Mouse (Mus musculus): ENCODE data around the gene Gm49721. TPM values are rescaled to one million over a fixed set of nuclear protein-coding genes. Genes with fewer than 3 reads are reported as not detected.
"Not testable (repeated sequence)": the region's sequence is repeated elsewhere in the genome, so short reads cannot be mapped to it uniquely, and the experiment has no call there.

Gm49721 gene
- polyA plus RNA-seq, 1 experiment from 2014 or later, result 0.56 TPM

DNA sequence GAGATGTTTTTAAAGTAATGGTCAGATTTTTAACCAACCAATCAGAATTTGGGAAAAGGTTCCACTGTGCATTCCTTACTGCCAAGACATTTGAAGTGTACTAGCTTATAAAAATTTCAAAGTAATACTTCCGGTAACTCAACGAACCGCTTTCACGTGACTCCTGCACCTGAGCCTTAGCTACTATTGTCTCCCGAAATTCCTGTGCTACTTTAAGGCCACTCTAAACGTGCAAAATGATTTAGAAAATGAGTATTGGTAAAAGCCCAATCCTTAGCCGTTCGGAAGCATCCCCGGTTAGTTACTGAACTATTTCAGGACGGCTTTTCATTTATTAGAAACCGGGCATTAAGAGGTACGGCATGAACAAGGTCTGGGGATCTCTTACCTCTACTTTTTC is 18.4 kb upstream of the Gm49721 start:
- WGBS, result 3% methylated on average over 12 of the region's 12 CpGs
- peak overlapping the region; percentile 41 for H3K4me3 ChIP-seq (replicated peaks; ENCODE audit: low read length)
- DNase-seq (ENCODE audit: low spot score), result peak; percentile 22

DNA sequence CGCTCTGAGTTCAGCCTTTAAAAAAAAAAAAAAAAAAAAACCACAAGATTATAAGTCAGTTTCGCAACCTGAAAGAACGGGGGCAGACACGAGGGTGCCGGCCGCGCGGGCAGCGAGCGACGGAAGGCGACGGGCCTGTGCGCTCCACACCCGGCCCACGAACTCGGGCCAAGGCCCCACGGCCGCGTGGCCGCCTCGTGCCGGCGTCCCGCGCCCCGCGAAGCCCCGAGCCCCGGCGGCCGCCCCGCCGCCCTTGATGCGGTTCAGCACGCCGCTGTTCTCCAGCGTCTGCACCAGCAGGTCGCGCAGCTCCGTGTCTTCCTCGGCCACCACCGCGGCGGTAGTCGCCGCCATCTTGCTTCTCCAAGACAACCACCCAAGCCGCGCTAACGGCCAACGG is 17.9 kb upstream of the Gm49721 start, which contains the start of gene Tagap1:
Gene Tagap1 (minus strand): TSS at position 381 of the 400 bp plus-strand sequence.
- H3K9ac ChIP-seq, result peak within 1 kb of the TSS; percentile 60
- peak; percentile 20 for DNase-seq (ENCODE audit: low spot score)

More for the DNA sequence above, 18.4 kb upstream of the Gm49721 start:
- H3K4me2 ChIP-seq (replicated peaks), result peak overlapping the region; percentile 52
- H3K27ac ChIP-seq, result 0 out of 2 replicates have a peak overlapping the region, but pooled peaks have one; percentile 59
- not testable (repeated sequence) for H3K36me3 ChIP-seq (replicated peaks; ENCODE audit: control insufficient read depth, insufficient read depth); H3K27me3 ChIP-seq (ENCODE audit: control insufficient read depth, insufficient read depth, low read length); H3K9me3 ChIP-seq (ENCODE audit: control insufficient read depth, low read length); H3K4me1 ChIP-seq (replicated peaks; ENCODE audit: control insufficient read depth, insufficient read depth, low read length); ATAC-seq (ENCODE audit: low FRiP score)
- peak overlapping the region; percentile 60 for H3K9ac ChIP-seq

DNA sequence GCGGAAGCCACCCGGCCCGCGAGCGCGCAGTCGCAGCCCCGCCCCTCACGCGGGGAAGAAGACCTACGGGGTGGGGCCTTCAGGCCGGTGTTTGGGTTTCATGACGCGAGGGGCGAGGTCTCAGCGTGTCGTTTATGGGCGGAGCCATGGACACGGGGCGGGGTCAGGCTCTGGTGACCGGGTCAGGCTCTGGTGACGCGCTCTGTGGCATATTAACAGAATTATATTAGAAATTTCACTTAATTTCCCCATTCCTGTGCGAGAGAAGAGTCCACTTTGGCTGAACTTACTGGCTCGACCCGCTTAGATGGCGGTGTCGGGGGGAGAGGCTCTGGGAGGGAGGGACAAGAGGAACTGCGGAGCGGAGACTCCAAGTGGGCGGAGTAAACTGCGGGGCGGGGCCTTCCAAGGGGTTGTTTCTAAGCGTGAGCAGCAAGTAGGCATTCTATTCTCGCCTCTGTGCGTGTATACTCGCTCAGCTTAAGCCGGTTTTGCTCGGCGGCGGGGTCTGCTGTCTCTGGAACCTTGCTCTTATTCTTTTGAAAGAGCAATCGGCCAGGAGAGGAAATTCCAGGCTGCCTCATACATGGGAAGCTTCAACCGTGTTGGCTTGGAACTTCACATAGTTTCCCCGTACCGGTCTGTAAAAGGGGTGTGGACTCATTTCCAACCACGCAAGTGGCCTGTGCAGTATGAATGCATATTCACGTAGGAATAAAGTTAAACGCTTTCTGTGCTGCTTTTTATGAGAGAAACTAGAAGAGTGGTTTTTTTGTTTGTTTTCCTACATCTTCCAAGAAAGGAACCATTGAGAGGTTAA is 17.3 kb upstream of the Gm49721 start:
- H3K27ac ChIP-seq; H3K9me3 ChIP-seq (ENCODE audit: control insufficient read depth, low read length); H3K9ac ChIP-seq; H3K27me3 ChIP-seq (ENCODE audit: control insufficient read depth, insufficient read depth, low read length); H3K36me3 ChIP-seq (replicated peaks; ENCODE audit: control insufficient read depth, insufficient read depth); H3K4me1 ChIP-seq (replicated peaks; ENCODE audit: control insufficient read depth, insufficient read depth, low read length): not testable (repeated sequence)
- H3K4me2 ChIP-seq (replicated peaks), result peak overlapping the region; percentile 45
- ATAC-seq (ENCODE audit: low FRiP score) (peak; percentile 96), DNase-seq (ENCODE audit: low spot score) (peak; percentile 22)
- 0% methylated on average over 12 of the region's 48 CpGs for WGBS
- peak overlapping the region; percentile 41 for H3K4me3 ChIP-seq (replicated peaks; ENCODE audit: low read length)

More for the DNA sequence above, 17.9 kb upstream of the Gm49721 start, which contains the start of gene Tagap1:
- ATAC-seq (ENCODE audit: low FRiP score); H3K4me1 ChIP-seq (replicated peaks; ENCODE audit: control insufficient read depth, insufficient read depth, low read length); H3K9me3 ChIP-seq (ENCODE audit: control insufficient read depth, low read length); H3K36me3 ChIP-seq (replicated peaks; ENCODE audit: control insufficient read depth, insufficient read depth); H3K27me3 ChIP-seq (ENCODE audit: control insufficient read depth, insufficient read depth, low read length): not testable (repeated sequence)
- WGBS, result 1% methylated on average over 40 of the region's 51 CpGs
- H3K4me3 ChIP-seq (replicated peaks; ENCODE audit: low read length), result peak within 1 kb of the TSS; percentile 41
- H3K4me2 ChIP-seq (replicated peaks), result peak within 1 kb of the TSS; percentile 52
- H3K27ac ChIP-seq, result peak within 1 kb of the TSS; percentile 59; the same call in 1 of the 2 replicates

DNA sequence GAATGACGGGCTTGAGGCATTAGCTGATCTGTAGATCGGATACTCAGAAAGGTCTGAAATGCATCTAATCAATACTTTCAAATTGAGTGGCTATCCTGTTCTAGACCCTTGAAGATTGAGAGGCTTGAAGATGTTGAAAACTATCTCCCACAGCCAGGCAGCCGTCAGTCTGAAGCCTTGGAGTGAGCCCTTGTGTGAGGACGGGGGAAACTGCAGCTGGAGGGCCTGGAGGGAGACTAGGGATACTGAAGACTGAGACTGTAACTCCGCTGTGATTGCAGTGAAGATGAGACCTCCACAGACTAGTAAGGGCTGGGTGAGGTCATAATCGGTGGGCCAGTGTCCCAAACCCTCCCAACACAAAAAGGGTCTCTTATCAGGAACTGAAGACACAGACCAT is 16.4 kb upstream of the Gm49721 start:
- not testable (repeated sequence) for H3K4me2 ChIP-seq (replicated peaks); ATAC-seq (ENCODE audit: low FRiP score); H3K9ac ChIP-seq; H3K27ac ChIP-seq; DNase-seq (ENCODE audit: low spot score); H3K27me3 ChIP-seq (ENCODE audit: control insufficient read depth, insufficient read depth, low read length); H3K4me1 ChIP-seq (replicated peaks; ENCODE audit: control insufficient read depth, insufficient read depth, low read length); H3K36me3 ChIP-seq (replicated peaks; ENCODE audit: control insufficient read depth, insufficient read depth); H3K4me3 ChIP-seq (replicated peaks; ENCODE audit: low read length); H3K9me3 ChIP-seq (ENCODE audit: control insufficient read depth, low read length)
- 73% methylated on average over 3 of the region's 6 CpGs for WGBS

DNA sequence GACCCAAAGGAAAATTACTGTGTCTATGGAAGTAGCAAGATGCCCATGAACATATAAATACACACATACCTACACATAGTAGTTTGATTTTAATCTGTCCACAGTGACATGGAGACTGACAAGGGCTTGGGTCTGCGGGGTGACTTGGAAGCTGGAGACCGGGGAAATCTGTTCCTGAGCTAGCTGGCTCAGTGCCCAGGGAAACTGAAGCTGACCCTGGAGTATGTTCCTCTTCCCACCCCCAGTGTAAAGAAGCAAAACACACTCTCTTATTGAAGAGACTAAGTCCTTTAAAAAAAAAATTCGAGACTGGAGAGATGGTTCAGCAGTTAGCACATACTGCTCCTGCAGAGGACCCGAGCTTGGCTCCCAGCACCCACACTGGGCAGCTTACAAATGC is 15.8 kb upstream of the Gm49721 start:
- H3K4me3 ChIP-seq (replicated peaks; ENCODE audit: low read length), result not testable (repeated sequence)

DNA sequence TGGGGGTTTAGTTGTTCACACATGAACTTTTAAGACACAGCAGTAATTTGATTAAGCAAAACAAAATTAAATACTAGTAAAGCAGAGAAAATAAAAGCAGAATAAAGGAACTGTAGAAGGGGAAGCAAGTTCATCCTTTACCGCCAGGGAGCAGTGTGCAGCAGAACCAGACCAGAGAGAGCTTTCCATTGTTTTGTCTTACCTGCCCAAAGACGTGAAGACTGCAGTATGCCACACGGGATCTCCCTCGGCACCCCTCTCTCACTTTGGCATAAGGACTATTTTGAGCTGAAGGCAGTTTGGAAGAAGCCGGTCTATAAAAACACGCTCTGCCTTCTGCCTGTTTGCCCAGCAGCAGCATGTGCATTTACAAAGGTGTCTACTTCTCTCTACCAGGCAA is 13.3 kb upstream of the Gm49721 start:
- not testable (repeated sequence) for H3K4me1 ChIP-seq (replicated peaks; ENCODE audit: control insufficient read depth, insufficient read depth, low read length); H3K36me3 ChIP-seq (replicated peaks; ENCODE audit: control insufficient read depth, insufficient read depth); H3K4me2 ChIP-seq (replicated peaks); H3K9me3 ChIP-seq (ENCODE audit: control insufficient read depth, low read length); H3K27ac ChIP-seq; H3K9ac ChIP-seq; H3K4me3 ChIP-seq (replicated peaks; ENCODE audit: low read length); ATAC-seq (ENCODE audit: low FRiP score); H3K27me3 ChIP-seq (ENCODE audit: control insufficient read depth, insufficient read depth, low read length)
- DNase-seq (ENCODE audit: low spot score), result peak; percentile 44
- 11% methylated on average over 5 of the region's 6 CpGs for WGBS

More for the DNA sequence above, 15.8 kb upstream of the Gm49721 start:
- H3K27me3 ChIP-seq (ENCODE audit: control insufficient read depth, insufficient read depth, low read length); H3K4me1 ChIP-seq (replicated peaks; ENCODE audit: control insufficient read depth, insufficient read depth, low read length); H3K9me3 ChIP-seq (ENCODE audit: control insufficient read depth, low read length); H3K4me2 ChIP-seq (replicated peaks); DNase-seq (ENCODE audit: low spot score); H3K27ac ChIP-seq; ATAC-seq (ENCODE audit: low FRiP score); H3K36me3 ChIP-seq (replicated peaks; ENCODE audit: control insufficient read depth, insufficient read depth); H3K9ac ChIP-seq: not testable (repeated sequence)
- 73% methylated on average over 4 of the region's 4 CpGs for WGBS

DNA sequence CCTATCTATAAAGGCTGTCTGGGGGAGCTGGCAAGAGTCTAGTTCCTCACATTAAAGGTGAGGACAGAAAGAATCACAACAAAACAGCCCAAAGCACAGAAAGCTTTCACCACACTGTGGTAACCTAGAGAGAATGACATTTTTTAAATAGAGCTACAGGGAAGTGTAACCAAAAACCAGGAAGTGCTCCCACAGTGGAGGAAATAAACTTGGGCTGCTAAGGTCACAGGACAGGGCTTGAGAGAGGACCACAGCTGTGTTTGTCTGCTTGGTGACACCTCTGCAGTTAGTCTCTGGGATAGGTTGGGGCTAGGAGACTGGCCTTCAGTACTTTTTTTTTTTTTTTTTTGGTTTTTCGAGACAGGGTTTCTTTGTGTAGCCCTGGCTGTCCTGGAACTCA is 11.0 kb upstream of the Gm49721 start:
- not testable (repeated sequence) for H3K36me3 ChIP-seq (replicated peaks; ENCODE audit: control insufficient read depth, insufficient read depth); ATAC-seq (ENCODE audit: low FRiP score); DNase-seq (ENCODE audit: low spot score); H3K27ac ChIP-seq; H3K4me1 ChIP-seq (replicated peaks; ENCODE audit: control insufficient read depth, insufficient read depth, low read length); H3K4me2 ChIP-seq (replicated peaks); H3K4me3 ChIP-seq (replicated peaks; ENCODE audit: low read length); H3K9ac ChIP-seq; H3K27me3 ChIP-seq (ENCODE audit: control insufficient read depth, insufficient read depth, low read length); H3K9me3 ChIP-seq (ENCODE audit: control insufficient read depth, low read length)
- WGBS, result no CpG with 5 or more reads among the region's 1 CpGs

DNA sequence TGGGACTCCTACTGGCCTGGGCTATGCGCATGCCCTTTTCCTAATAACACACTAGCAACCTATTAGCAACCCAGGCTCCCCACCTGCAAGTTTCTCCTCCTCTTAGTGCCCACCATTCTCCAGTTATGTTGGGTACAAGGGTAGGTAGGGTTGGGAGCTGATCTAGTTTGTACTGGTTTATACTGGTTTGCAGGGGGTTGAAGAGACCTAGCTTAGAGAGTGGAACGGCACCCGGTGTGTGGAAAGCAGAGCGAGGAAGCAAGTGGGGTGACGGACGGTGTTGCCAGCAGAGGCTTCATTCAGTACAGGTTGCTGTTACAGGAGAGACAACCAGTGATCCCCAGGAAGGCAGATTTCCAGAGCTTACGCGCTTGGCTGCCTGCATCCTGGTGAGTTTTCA is 8.4 kb upstream of the Gm49721 start, which contains the start of gene Rnaset2b:
Gene Rnaset2b (plus strand): TSS at position 301 of the 400 bp plus-strand sequence.
- not testable (repeated sequence) for H3K27me3 ChIP-seq (ENCODE audit: control insufficient read depth, insufficient read depth, low read length); H3K4me2 ChIP-seq (replicated peaks); H3K36me3 ChIP-seq (replicated peaks; ENCODE audit: control insufficient read depth, insufficient read depth); H3K4me1 ChIP-seq (replicated peaks; ENCODE audit: control insufficient read depth, insufficient read depth, low read length); H3K27ac ChIP-seq; H3K9me3 ChIP-seq (ENCODE audit: control insufficient read depth, low read length); DNase-seq (ENCODE audit: low spot score); ATAC-seq (ENCODE audit: low FRiP score); H3K9ac ChIP-seq; H3K4me3 ChIP-seq (replicated peaks; ENCODE audit: low read length)
- no CpG with 5 or more reads among the region's 8 CpGs for WGBS

DNA sequence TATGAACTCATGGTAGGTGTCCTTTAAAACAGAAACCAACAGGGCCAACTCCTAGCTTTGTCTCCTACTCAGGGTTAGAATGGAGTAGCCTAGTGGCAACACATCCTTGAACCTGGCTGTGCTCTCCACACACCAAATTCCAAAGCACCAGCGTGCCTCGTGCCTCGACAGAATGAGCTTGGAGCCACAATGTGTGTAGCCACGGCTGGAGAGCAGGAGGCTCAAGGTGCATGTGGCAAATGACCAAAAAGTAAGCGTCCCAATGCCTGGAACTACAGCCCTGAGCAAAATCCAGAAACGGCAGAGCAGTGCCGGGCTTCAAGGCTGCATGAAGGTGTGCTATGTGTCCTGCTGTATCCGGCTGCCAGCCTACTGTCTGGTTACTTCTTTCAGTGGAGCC is 7.5 kb upstream of the Gm49721 start:
- not testable (repeated sequence) for H3K27ac ChIP-seq; DNase-seq (ENCODE audit: low spot score); ATAC-seq (ENCODE audit: low FRiP score); H3K4me2 ChIP-seq (replicated peaks); H3K9me3 ChIP-seq (ENCODE audit: control insufficient read depth, low read length); H3K9ac ChIP-seq; H3K4me3 ChIP-seq (replicated peaks; ENCODE audit: low read length); H3K4me1 ChIP-seq (replicated peaks; ENCODE audit: control insufficient read depth, insufficient read depth, low read length); H3K36me3 ChIP-seq (replicated peaks; ENCODE audit: control insufficient read depth, insufficient read depth); H3K27me3 ChIP-seq (ENCODE audit: control insufficient read depth, insufficient read depth, low read length)
- WGBS, result 82% methylated on average over 8 of the region's 8 CpGs
